Mouse (Mus musculus): Measurements from ENCODE around the gene Ppp1r3d. TPM values are rescaled to one million over a fixed set of nuclear protein-coding genes. Genes with fewer than 3 reads are reported as not detected.

Ppp1r3d gene
- polyA plus RNA-seq, 1 experiment from 2014 or later: 5.5 TPM

DNA sequence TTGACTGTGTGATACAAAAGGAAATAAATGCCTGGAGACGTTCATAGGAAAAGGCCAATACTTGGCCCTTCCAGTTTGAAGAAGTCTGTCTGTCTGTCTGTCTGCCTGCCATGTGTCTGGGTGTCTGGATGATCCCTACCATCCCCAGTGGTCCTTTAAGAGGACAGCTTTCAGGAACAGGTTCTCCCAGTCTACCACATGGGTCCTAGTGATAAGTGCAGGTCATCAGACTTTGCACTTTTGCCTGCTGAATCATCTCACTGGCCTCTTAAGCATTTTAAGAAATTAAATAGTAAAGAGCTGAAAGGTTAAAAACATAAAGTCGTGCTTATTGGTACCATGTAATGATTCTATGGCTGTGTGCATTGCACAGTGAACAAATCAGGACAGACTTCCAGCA lies 19.2 kb upstream of the Ppp1r3d start:
- Histone ChIP-seq H3K4me2 (ENCODE audit: low read length) (no peak overlapping the region), H3K9ac (ENCODE audit: low read depth, low read length) (no peak overlapping the region), H3K36me3 (ENCODE audit: control insufficient read depth, insufficient read depth, low read length) (no peaks in the 10 kb centered on the region), H3K4me1 (ENCODE audit: control insufficient read depth, insufficient read depth, low read depth, low read length) (no peaks in the 10 kb centered on the region), H3K4me3 (ENCODE audit: low read length) (no peak overlapping the region), H3K9me3 (ENCODE audit: control insufficient read depth, low read length) (no peaks in the 10 kb centered on the region), H3K27ac (ENCODE audit: low read depth, low read length) (no peak overlapping the region), H3K27me3 (replicated peaks; ENCODE audit: control insufficient read depth, insufficient read depth, low read length) (no peaks in the 10 kb centered on the region)
- ATAC-seq: no peak
- WGBS: 79% methylated on average over 2 of the region's 2 CpGs

DNA sequence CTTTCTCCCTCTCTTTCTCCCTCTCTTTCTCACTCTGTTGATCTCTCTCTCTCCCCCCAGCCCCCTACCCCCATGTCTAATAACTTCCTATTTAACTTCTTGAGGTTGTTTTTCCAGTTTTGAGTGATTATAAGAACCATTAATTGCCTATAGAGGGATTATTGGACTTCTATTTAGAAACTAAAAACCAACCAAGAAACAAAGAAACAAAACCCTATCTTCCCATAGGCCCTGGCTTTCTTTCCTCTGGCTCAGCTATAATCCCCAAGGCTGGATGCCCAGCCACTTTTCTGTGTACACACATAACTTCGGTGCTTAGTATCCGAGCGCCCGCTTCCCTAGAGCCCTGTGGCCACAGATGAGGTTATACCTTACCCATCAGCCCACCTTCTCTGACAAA lies 16.0 kb upstream of the Ppp1r3d start, which contains the start of gene Cdh26:
TSS of gene Cdh26 (plus strand) at position 301 of the 400 bp plus-strand sequence.
- Histone ChIP-seq H3K36me3 (ENCODE audit: control insufficient read depth, insufficient read depth, low read length) (no peaks in the 10 kb centered on the region), H3K9me3 (ENCODE audit: control insufficient read depth, low read length) (no peaks in the 10 kb centered on the region), H3K4me2 (ENCODE audit: low read length) (no peak within 1 kb of the TSS), H3K27me3 (replicated peaks; ENCODE audit: control insufficient read depth, insufficient read depth, low read length) (no peaks in the 10 kb centered on the region), H3K4me1 (ENCODE audit: control insufficient read depth, insufficient read depth, low read depth, low read length) (no peaks in the 10 kb centered on the region), H3K4me3 (ENCODE audit: low read length) (no peak within 1 kb of the TSS), H3K27ac (ENCODE audit: low read depth, low read length) (no peak within 1 kb of the TSS), H3K9ac (ENCODE audit: low read depth, low read length) (no peak within 1 kb of the TSS)
- ATAC-seq: no peak
- 92% methylated on average over 4 of the region's 4 CpGs for WGBS

DNA sequence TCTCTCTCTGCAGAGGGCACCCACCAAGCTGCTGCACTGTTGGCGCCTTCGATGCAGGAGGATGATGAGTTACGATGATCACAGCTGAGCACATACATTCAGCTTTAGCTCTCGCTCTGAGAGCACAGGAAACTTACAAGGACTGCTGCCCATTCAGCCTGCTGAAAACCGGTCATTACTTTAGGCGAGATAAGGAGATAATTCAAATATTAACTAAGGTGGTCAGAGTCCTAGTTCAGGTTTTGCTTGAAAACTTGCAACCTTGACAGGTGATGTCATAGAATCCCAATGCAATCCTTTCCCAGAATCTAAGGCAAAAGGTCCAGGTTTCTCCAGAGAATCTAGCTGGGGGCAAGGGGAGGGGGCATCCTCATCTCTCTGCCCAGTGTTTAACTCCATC lies 15.2 kb upstream of the Ppp1r3d start:
- WGBS: 78% methylated on average over 6 of the region's 6 CpGs
- Histone ChIP-seq H3K27ac (ENCODE audit: low read depth, low read length) (no peak overlapping the region), H3K27me3 (replicated peaks; ENCODE audit: control insufficient read depth, insufficient read depth, low read length) (no peaks in the 10 kb centered on the region)

DNA sequence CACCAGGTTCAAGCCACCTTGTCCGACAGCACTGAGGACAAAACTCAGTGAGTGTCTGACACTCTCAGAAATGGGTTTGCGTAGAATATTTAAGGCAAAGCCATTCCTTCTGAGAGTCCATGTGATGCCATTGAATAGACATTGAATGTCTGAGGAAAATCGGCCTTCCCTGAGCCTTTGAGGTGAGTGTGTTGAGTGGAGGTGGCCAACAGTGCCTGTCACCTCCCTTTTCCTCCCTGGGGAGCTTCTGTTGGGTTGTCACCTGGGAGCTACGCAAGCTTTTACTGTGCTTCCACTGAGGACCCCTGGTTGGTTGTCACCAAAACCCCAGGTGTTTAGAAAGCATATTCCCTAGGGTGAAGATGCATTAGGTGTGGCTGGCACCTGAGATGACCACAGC lies 14.4 kb upstream of the Ppp1r3d start:
- no peak for ATAC-seq
- 86% methylated on average over 4 of the region's 4 CpGs for WGBS

More for the DNA sequence above, 15.2 kb upstream of the Ppp1r3d start:
- Histone ChIP-seq H3K36me3 (ENCODE audit: control insufficient read depth, insufficient read depth, low read length) (no peaks in the 10 kb centered on the region), H3K4me2 (ENCODE audit: low read length) (no peak overlapping the region), H3K4me1 (ENCODE audit: control insufficient read depth, insufficient read depth, low read depth, low read length) (no peaks in the 10 kb centered on the region), H3K9me3 (ENCODE audit: control insufficient read depth, low read length) (no peaks in the 10 kb centered on the region), H3K9ac (ENCODE audit: low read depth, low read length) (no peak overlapping the region), H3K4me3 (ENCODE audit: low read length) (no peak overlapping the region)
- no peak for ATAC-seq

DNA sequence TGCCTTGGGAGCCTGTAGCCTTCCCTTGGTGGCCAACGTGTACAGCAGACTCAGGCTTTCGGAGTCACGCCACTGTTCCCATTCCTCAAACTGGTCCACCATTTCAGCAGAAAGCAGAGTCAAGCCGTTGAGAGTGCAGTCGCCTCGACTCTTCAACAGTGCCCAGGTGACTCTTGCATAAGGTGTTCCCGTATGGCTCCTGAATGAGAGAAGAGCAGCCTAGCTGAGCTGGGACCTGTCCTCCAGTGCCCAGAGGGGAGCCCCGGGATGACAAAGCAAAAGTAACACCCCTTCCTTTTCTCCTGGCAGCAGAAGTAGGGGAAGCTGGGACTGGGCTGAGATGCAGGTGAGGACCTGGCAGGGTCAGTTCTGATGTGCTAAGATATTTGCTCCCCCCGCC lies 13.9 kb upstream of the Ppp1r3d start:
- Histone ChIP-seq H3K4me2 (ENCODE audit: low read length) (no peak overlapping the region), H3K27ac (ENCODE audit: low read depth, low read length) (no peak overlapping the region), H3K36me3 (ENCODE audit: control insufficient read depth, insufficient read depth, low read length) (no peaks in the 10 kb centered on the region), H3K9ac (ENCODE audit: low read depth, low read length) (no peak overlapping the region), H3K9me3 (ENCODE audit: control insufficient read depth, low read length) (no peaks in the 10 kb centered on the region), H3K27me3 (replicated peaks; ENCODE audit: control insufficient read depth, insufficient read depth, low read length) (no peaks in the 10 kb centered on the region), H3K4me3 (ENCODE audit: low read length) (no peak overlapping the region), H3K4me1 (ENCODE audit: control insufficient read depth, insufficient read depth, low read depth, low read length) (no peaks in the 10 kb centered on the region)
- WGBS: 83% methylated on average over 9 of the region's 9 CpGs
- ATAC-seq: no peak

More for the DNA sequence above, 14.4 kb upstream of the Ppp1r3d start:
- no peak overlapping the region for H3K4me2 ChIP-seq (ENCODE audit: low read length)
- no peaks in the 10 kb centered on the region for H3K9me3 ChIP-seq (ENCODE audit: control insufficient read depth, low read length)
- H3K4me3 ChIP-seq (ENCODE audit: low read length): no peak overlapping the region
- no peak overlapping the region for H3K9ac ChIP-seq (ENCODE audit: low read depth, low read length)
- no peak overlapping the region for H3K27ac ChIP-seq (ENCODE audit: low read depth, low read length)
- H3K27me3 ChIP-seq (replicated peaks; ENCODE audit: control insufficient read depth, insufficient read depth, low read length): no peaks in the 10 kb centered on the region
- no peaks in the 10 kb centered on the region for H3K4me1 ChIP-seq (ENCODE audit: control insufficient read depth, insufficient read depth, low read depth, low read length)
- no peaks in the 10 kb centered on the region for H3K36me3 ChIP-seq (ENCODE audit: control insufficient read depth, insufficient read depth, low read length)

DNA sequence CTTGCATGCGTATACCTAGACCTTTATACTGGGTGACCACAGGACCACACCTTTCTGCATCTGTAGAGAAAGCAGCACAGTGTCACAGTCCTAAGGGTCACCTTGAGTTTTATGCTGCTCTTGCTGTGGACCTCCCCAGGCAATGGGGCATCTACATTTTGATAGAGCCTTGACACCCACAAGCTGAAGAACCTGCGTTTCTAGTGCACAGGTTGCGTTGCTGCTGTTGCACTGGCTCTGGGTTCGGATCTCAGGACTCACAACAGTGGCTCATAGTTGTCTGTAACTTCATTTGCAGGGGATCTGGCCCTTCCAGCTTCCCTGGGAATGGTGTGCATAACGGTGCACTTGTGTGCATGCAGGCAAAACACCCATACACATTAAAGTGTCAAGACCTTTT lies 12.9 kb upstream of the Ppp1r3d start:
- no peak overlapping the region for H3K27ac ChIP-seq (ENCODE audit: low read depth, low read length)
- 86% methylated on average over 5 of the region's 5 CpGs for WGBS
- H3K36me3 ChIP-seq (ENCODE audit: control insufficient read depth, insufficient read depth, low read length): no peaks in the 10 kb centered on the region
- no peaks in the 10 kb centered on the region for H3K27me3 ChIP-seq (replicated peaks; ENCODE audit: control insufficient read depth, insufficient read depth, low read length)
- H3K9ac ChIP-seq (ENCODE audit: low read depth, low read length): no peak overlapping the region
- no peaks in the 10 kb centered on the region for H3K9me3 ChIP-seq (ENCODE audit: control insufficient read depth, low read length)
- no peak overlapping the region for H3K4me3 ChIP-seq (ENCODE audit: low read length)
- H3K4me2 ChIP-seq (ENCODE audit: low read length): no peak overlapping the region
- no peak for ATAC-seq
- no peaks in the 10 kb centered on the region for H3K4me1 ChIP-seq (ENCODE audit: control insufficient read depth, insufficient read depth, low read depth, low read length)

DNA sequence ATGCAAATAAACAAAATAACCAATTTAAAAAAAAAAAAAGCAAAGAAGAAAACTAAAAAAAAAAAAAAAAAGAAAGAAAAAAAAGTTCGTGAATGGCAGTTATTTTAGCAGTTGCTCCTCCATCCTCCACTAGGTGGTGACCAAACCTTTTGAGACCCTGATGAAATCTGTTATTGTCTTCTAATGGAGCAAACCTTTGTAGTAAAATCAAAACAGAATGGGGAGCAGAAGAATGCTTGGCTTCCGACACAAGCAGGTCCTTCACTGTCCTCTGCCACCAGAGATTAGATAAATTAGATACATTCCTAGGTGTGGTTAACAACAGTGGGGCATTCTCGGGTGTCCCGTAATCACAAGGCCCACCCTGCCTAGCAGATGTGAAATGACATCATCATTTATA lies 12.0 kb upstream of the Ppp1r3d start:
- no peak overlapping the region for H3K4me3 ChIP-seq (ENCODE audit: low read length)
- 43% methylated on average over 4 of the region's 4 CpGs for WGBS
- ATAC-seq: no peak
- no peak overlapping the region; the same call in 1 of the 2 replicates for H3K9ac ChIP-seq (ENCODE audit: low read depth, low read length)
- no peaks in the 10 kb centered on the region for H3K9me3 ChIP-seq (ENCODE audit: control insufficient read depth, low read length)
- no peaks in the 10 kb centered on the region for H3K27me3 ChIP-seq (replicated peaks; ENCODE audit: control insufficient read depth, insufficient read depth, low read length)
- no peaks in the 10 kb centered on the region for H3K36me3 ChIP-seq (ENCODE audit: control insufficient read depth, insufficient read depth, low read length)
- H3K4me2 ChIP-seq (ENCODE audit: low read length): no peak overlapping the region
- no peaks in the 10 kb centered on the region for H3K4me1 ChIP-seq (ENCODE audit: control insufficient read depth, insufficient read depth, low read depth, low read length)
- H3K27ac ChIP-seq (ENCODE audit: low read depth, low read length): no peak overlapping the region

DNA sequence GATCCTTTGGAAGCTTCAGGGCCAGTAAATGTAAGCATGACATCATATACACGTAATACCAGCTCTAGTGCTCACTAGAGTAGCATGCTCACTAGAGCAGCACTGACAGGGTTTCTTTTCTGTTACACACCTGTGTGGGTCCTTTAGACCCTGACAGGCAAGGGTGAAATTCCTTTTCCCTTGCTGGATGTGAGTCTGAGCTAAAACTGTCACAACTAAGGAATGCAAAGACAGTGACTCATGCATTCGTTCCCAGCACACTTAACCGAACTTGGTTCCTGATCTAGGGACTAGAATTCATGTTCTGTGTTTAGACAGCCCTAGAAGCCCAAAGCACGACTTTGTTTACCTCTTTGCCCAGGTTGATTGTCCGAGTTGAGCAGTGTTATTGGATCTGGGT lies 9.0 kb upstream of the Ppp1r3d start:
- no peak overlapping the region for H3K4me3 ChIP-seq (ENCODE audit: low read length)
- H3K4me1 ChIP-seq (ENCODE audit: control insufficient read depth, insufficient read depth, low read depth, low read length): no peaks in the 10 kb centered on the region
- H3K27ac ChIP-seq (ENCODE audit: low read depth, low read length): no peak overlapping the region
- no peaks in the 10 kb centered on the region for H3K27me3 ChIP-seq (replicated peaks; ENCODE audit: control insufficient read depth, insufficient read depth, low read length)
- ATAC-seq: no peak
- 83% methylated on average over 5 of the region's 5 CpGs for WGBS
- H3K9ac ChIP-seq (ENCODE audit: low read depth, low read length): no peak overlapping the region
- H3K4me2 ChIP-seq (ENCODE audit: low read length): no peak overlapping the region
- no peaks in the 10 kb centered on the region for H3K9me3 ChIP-seq (ENCODE audit: control insufficient read depth, low read length)
- 0 out of 2 replicates have a peak, but pooled peaks cover 3% of the 10 kb centered on the region for H3K36me3 ChIP-seq (ENCODE audit: control insufficient read depth, insufficient read depth, low read length)

DNA sequence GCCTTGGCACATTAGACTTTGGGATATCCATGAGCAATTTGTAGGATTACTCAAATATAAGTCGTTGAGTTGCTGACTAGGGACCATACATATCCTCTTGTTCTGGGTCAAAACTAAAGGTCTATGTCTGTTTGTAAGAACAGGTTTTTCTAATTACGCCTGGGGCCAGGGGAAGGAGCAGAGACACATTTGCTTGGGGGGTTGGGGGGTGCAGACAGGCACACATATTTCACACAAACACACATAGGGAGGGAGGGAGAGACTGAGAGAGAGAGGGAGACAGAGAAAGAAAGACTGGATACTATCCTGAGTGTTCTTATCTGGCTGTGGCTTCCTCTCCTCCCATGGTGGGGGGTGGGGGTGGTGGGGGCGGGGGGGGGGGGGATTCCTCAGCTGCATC lies 7.9 kb upstream of the Ppp1r3d start:
- 0 out of 2 replicates have a peak, but pooled peaks cover 3% of the 10 kb centered on the region for H3K36me3 ChIP-seq (ENCODE audit: control insufficient read depth, insufficient read depth, low read length)
- ATAC-seq: no peak
- H3K4me1 ChIP-seq (ENCODE audit: control insufficient read depth, insufficient read depth, low read depth, low read length): no peaks in the 10 kb centered on the region
- no peak overlapping the region for H3K4me3 ChIP-seq (ENCODE audit: low read length)
- H3K4me2 ChIP-seq (ENCODE audit: low read length): no peak overlapping the region
- H3K9me3 ChIP-seq (ENCODE audit: control insufficient read depth, low read length): no peaks in the 10 kb centered on the region
- no peak overlapping the region for H3K9ac ChIP-seq (ENCODE audit: low read depth, low read length)
- WGBS: 57% methylated on average over 2 of the region's 3 CpGs
- H3K27me3 ChIP-seq (replicated peaks; ENCODE audit: control insufficient read depth, insufficient read depth, low read length): no peaks in the 10 kb centered on the region
- H3K27ac ChIP-seq (ENCODE audit: low read depth, low read length): no peak overlapping the region

DNA sequence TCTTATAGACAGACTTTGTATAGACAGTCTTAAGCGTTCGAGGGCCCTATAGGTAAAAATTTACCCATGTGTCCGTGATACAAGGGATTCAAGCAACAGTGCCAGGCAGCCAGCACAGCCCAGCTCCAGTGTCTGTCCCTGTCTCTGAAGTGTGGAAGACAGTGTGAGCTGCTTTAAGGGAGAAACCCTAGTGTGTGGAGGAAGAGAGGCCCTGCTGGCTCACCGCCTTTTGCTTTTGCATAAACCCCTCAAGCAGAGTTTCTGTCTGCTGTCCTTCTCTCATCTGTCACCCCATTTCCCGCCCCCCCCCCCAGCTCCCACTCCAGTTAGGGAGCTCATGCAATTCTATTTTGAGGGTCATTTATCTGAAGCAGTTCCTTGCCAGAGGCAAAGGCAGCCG lies 7.3 kb upstream of the Ppp1r3d start:
- Histone ChIP-seq H3K4me1 (ENCODE audit: control insufficient read depth, insufficient read depth, low read depth, low read length) (no peaks in the 10 kb centered on the region), H3K4me2 (ENCODE audit: low read length) (no peak overlapping the region), H3K27ac (ENCODE audit: low read depth, low read length) (no peak overlapping the region), H3K4me3 (ENCODE audit: low read length) (no peak overlapping the region), H3K27me3 (replicated peaks; ENCODE audit: control insufficient read depth, insufficient read depth, low read length) (no peaks in the 10 kb centered on the region), H3K9me3 (ENCODE audit: control insufficient read depth, low read length) (no peaks in the 10 kb centered on the region), H3K36me3 (ENCODE audit: control insufficient read depth, insufficient read depth, low read length) (0 out of 2 replicates have a peak, but pooled peaks cover 3% of the 10 kb centered on the region), H3K9ac (ENCODE audit: low read depth, low read length) (no peak overlapping the region; the same call in 1 of the 2 replicates)
- no peak for ATAC-seq
- WGBS: 53% methylated on average over 6 of the region's 6 CpGs
